Mouse (Mus musculus) A20 (cell line): ENCODE measurements around the gene Actg1.

Source experiments
- DNase-seq: peaks from one replicate; pipeline ENCODE4 v3.0.0-alpha.2; 2011; ENCODE audit warnings: low read depth, low spot score

The Actg1 gene

GRCm38 (mm10) chr11:120310813-120311312 lies 37.5 kb downstream of the Actg1 start:
- peak; percentile 82 for DNase-seq

GRCm38 (mm10) chr11:120308441-120309320 lies 39.7 kb downstream of the Actg1 start:
- no peak for DNase-seq

GRCm38 (mm10) chr11:120307566-120308430 lies 40.5 kb downstream of the Actg1 start:
- DNase-seq: peak; percentile 81

GRCm38 (mm10) chr11:120307132-120307413 lies 41.3 kb downstream of the Actg1 start:
- DNase-seq: no peak

- DNase-seq: no peak
Observed at GRCm38 (mm10) chr11:120306366-120307131, 41.8 kb downstream of the Actg1 start.

GRCm38 (mm10) chr11:120305535-120306365 lies 42.6 kb downstream of the Actg1 start:
- DNase-seq: no peak

GRCm38 (mm10) chr11:120304886-120305534 lies 43.3 kb downstream of the Actg1 start:
- peak; percentile 99 for DNase-seq

GRCm38 (mm10) chr11:120304350-120304694 lies 44.0 kb downstream of the Actg1 start:
- DNase-seq: no peak

GRCm38 (mm10) chr11:120303559-120304349 lies 44.6 kb downstream of the Actg1 start:
- DNase-seq: no peak

GRCm38 (mm10) chr11:120303119-120303518 lies 45.2 kb downstream of the Actg1 start:
- DNase-seq: no peak

GRCm38 (mm10) chr11:120299484-120299883 lies 48.9 kb downstream of the Actg1 start:
- DNase-seq: no peak

- DNase-seq: no peak
Observed at GRCm38 (mm10) chr11:120298441-120299141, 49.8 kb downstream of the Actg1 start.

GRCm38 (mm10) chr11:120297767-120298166 lies 50.6 kb downstream of the Actg1 start:
- DNase-seq: peak; percentile 19

- DNase-seq: no peak
Observed at GRCm38 (mm10) chr11:120296305-120297144, 51.8 kb downstream of the Actg1 start.
